Mouse (Mus musculus): Measurements from ENCODE around the gene Wipf1.
A peak's percentile ranks its signal among the peaks of the same experiment; 100 is the strongest.

Wipf1 gene

GRCm38 (mm10) chr2:73431959-73432396, 97.6 kb downstream of the Wipf1 start:
- DNase-seq (ENCODE audit: low spot score) = peak; percentile 49

- no peak for DNase-seq (ENCODE audit: low spot score)
Observed at GRCm38 (mm10) chr2:73428803-73429468, 100.6 kb downstream of the Wipf1 start.

GRCm38 (mm10) chr2:73427293-73427692, 102.2 kb downstream of the Wipf1 start:
- DNase-seq (ENCODE audit: low spot score) = peak; percentile 57

GRCm38 (mm10) chr2:73425822-73426221, 103.7 kb downstream of the Wipf1 start:
- DNase-seq (ENCODE audit: low spot score) = no peak

GRCm38 (mm10) chr2:73419730-73420129, 109.8 kb downstream of the Wipf1 start:
- no peak for DNase-seq (ENCODE audit: low spot score)

GRCm38 (mm10) chr2:73419285-73419684, 110.2 kb downstream of the Wipf1 start:
- DNase-seq (ENCODE audit: low spot score) = peak; percentile 59

GRCm38 (mm10) chr2:73415892-73416291, 113.6 kb downstream of the Wipf1 start:
- no peak for DNase-seq (ENCODE audit: low spot score)

GRCm38 (mm10) chr2:73410076-73410475, 119.5 kb downstream of the Wipf1 start:
- no peak for DNase-seq (ENCODE audit: low spot score)

- no peak for DNase-seq (ENCODE audit: low spot score)
Observed at GRCm38 (mm10) chr2:73407662-73408061, 121.9 kb downstream of the Wipf1 start.

GRCm38 (mm10) chr2:73406336-73406915, 123.1 kb downstream of the Wipf1 start:
- DNase-seq (ENCODE audit: low spot score) = no peak

GRCm38 (mm10) chr2:73404980-73405379, 124.6 kb downstream of the Wipf1 start:
- no peak for DNase-seq (ENCODE audit: low spot score)

GRCm38 (mm10) chr2:73404442-73404841, 125.1 kb downstream of the Wipf1 start:
- no peak for DNase-seq (ENCODE audit: low spot score)

- DNase-seq (ENCODE audit: low spot score) = no peak
Observed at GRCm38 (mm10) chr2:73403385-73404013, 126.0 kb downstream of the Wipf1 start.

GRCm38 (mm10) chr2:73401689-73402088, 127.8 kb downstream of the Wipf1 start:
- no peak for DNase-seq (ENCODE audit: low spot score)

- no peak for DNase-seq (ENCODE audit: low spot score)
Observed at GRCm38 (mm10) chr2:73397476-73397875, 132.1 kb downstream of the Wipf1 start.

- no peak for DNase-seq (ENCODE audit: low spot score)
Observed at GRCm38 (mm10) chr2:73396828-73397325, 132.7 kb downstream of the Wipf1 start.

- no peak for DNase-seq (ENCODE audit: low spot score)
Observed at GRCm38 (mm10) chr2:73395516-73395915, 134.0 kb downstream of the Wipf1 start.

- no peak for DNase-seq (ENCODE audit: low spot score)
Observed at GRCm38 (mm10) chr2:73394476-73394875, 135.1 kb downstream of the Wipf1 start.

GRCm38 (mm10) chr2:73392772-73393171, 136.8 kb downstream of the Wipf1 start:
- DNase-seq (ENCODE audit: low spot score) = no peak

GRCm38 (mm10) chr2:73389951-73390350, 139.6 kb downstream of the Wipf1 start:
- DNase-seq (ENCODE audit: low spot score) = no peak

- no peak for DNase-seq (ENCODE audit: low spot score)
Observed at GRCm38 (mm10) chr2:73387806-73388205, 141.7 kb downstream of the Wipf1 start.

- peak; percentile 100 for DNase-seq (ENCODE audit: low spot score)
Observed at GRCm38 (mm10) chr2:73386356-73387046, 143.0 kb downstream of the Wipf1 start, which contains the start of gene Gpr155. Gpr155 (minus strand) TSS chr2:73386572.

Data from testis, postnatal 10 days (tissue).